Mouse (Mus musculus) R1 (cell line): Measurements from ENCODE around the gene Lemd2.

ENCODE experiments used
- DNase-seq: peaks from one replicate; pipeline ENCODE4 v3.0.0-alpha.2; 2018; ENCODE audit warnings: low read depth, low spot score

Gene Lemd2

GRCm38 (mm10) chr17:27188883-27189282 is 15.4 kb downstream of the Lemd2 start:
- DNase-seq, result no peak

GRCm38 (mm10) chr17:27187059-27187458 is 17.2 kb downstream of the Lemd2 start:
- no peak for DNase-seq

- DNase-seq, result no peak
These were observed 18.2 kb downstream of the Lemd2 start for GRCm38 (mm10) chr17:27186068-27186467.

GRCm38 (mm10) chr17:27183667-27184292 is 20.5 kb downstream of the Lemd2 start:
- DNase-seq, result no peak

- no peak for DNase-seq
These were observed 21.9 kb downstream of the Lemd2 start for GRCm38 (mm10) chr17:27182401-27182800.

GRCm38 (mm10) chr17:27181666-27182065 is 22.6 kb downstream of the Lemd2 start:
- no peak for DNase-seq

- peak; percentile 53 for DNase-seq
These were observed 24.5 kb downstream of the Lemd2 start for GRCm38 (mm10) chr17:27179681-27180280.

GRCm38 (mm10) chr17:27178427-27179177 is 25.7 kb downstream of the Lemd2 start:
- peak; percentile 94 for DNase-seq

- DNase-seq, result peak; percentile 97
These were observed 26.2 kb downstream of the Lemd2 start for GRCm38 (mm10) chr17:27178019-27178418.

- DNase-seq, result no peak
These were observed 27.5 kb downstream of the Lemd2 start for GRCm38 (mm10) chr17:27176754-27177153.

GRCm38 (mm10) chr17:27176287-27176686 is 28.0 kb downstream of the Lemd2 start:
- no peak for DNase-seq

- no peak for DNase-seq
These were observed 28.9 kb downstream of the Lemd2 start for GRCm38 (mm10) chr17:27175196-27175874.

GRCm38 (mm10) chr17:27173715-27174114 is 30.6 kb downstream of the Lemd2 start:
- no peak for DNase-seq

- DNase-seq, result no peak
These were observed 31.8 kb downstream of the Lemd2 start for GRCm38 (mm10) chr17:27172459-27172858.

GRCm38 (mm10) chr17:27171121-27171520 is 33.1 kb downstream of the Lemd2 start:
- DNase-seq, result no peak

- no peak for DNase-seq
These were observed 34.1 kb downstream of the Lemd2 start for GRCm38 (mm10) chr17:27169952-27170695.

GRCm38 (mm10) chr17:27168569-27168968 is 35.7 kb downstream of the Lemd2 start:
- no peak for DNase-seq

GRCm38 (mm10) chr17:27167545-27167944 is 36.7 kb downstream of the Lemd2 start, which contains the start of gene Ip6k3:
Ip6k3 (minus strand) TSS chr17:27167795.
- DNase-seq, result no peak

- no peak for DNase-seq
These were observed 37.4 kb downstream of the Lemd2 start for GRCm38 (mm10) chr17:27166901-27167300.

- peak; percentile 54 for DNase-seq
These were observed 39.1 kb downstream of the Lemd2 start for GRCm38 (mm10) chr17:27165054-27165773.

- DNase-seq, result no peak
These were observed 43.4 kb downstream of the Lemd2 start for GRCm38 (mm10) chr17:27160905-27161304.
